Mouse (Mus musculus) intestine, embryonic 15.5 days (tissue): Measurements from ENCODE around the gene Mybpc2. TPM values are rescaled to one million over a fixed set of nuclear protein-coding genes. Genes with fewer than 3 reads are reported as not detected.
A peak's percentile ranks its signal among the peaks of the same experiment; 100 is the strongest.

Experiments used
- ATAC-seq: fragments of 200-750 bp; cut with Nextera tagmentation; 2 replicates; pipeline ENCODE4 v1.8.0; 2017; ENCODE audit warnings: moderate TSS enrichment, moderate library complexity
- H3K27ac ChIP-seq: fragments of 300-500 bp; sonication (generic); 2 replicates; pipeline ENCODE4 v1.5.1; 2015; ENCODE audit warnings: mild to moderate bottlenecking, inconsistent platforms
- H3K27me3 ChIP-seq: fragments of 300-500 bp; sonication (generic); replicated peaks from 2 replicates; pipeline ENCODE4 v1.6.1; 2015; ENCODE audit warnings: inconsistent platforms
- H3K36me3 ChIP-seq: fragments of 300-500 bp; sonication (generic); 2 replicates; pipeline ENCODE4 v1.6.1; 2015; ENCODE audit warnings: inconsistent platforms
- H3K4me1 ChIP-seq: fragments of 300-500 bp; sonication (generic); replicated peaks from 2 replicates; pipeline ENCODE4 v1.6.1; 2015; ENCODE audit warnings: inconsistent platforms
- H3K4me2 ChIP-seq: fragments of 300-500 bp; sonication (generic); replicated peaks from 2 replicates; pipeline ENCODE4 v1.6.1; 2015; ENCODE audit warnings: mild to moderate bottlenecking, inconsistent platforms
- H3K4me3 ChIP-seq: fragments of 300-500 bp; sonication (generic); replicated peaks from 2 replicates; pipeline ENCODE4 v1.5.1; 2015; ENCODE audit warnings: inconsistent platforms
- H3K9ac ChIP-seq: fragments of 300-500 bp; sonication (generic); 2 replicates; pipeline ENCODE4 v1.6.1; 2015; ENCODE audit warnings: inconsistent platforms
- H3K9me3 ChIP-seq: fragments of 300-500 bp; sonication (generic); 2 replicates; pipeline ENCODE4 v1.6.1; 2016; ENCODE audit warnings: inconsistent platforms
- WGBS: fragments of 180-500 bp; shearing (Covaris S2); methylation state at CpG from one replicate; pipeline ENCODE4 v1.1.7; 2015; 5-methylcytosine and 5-hydroxymethylcytosine counted together
- polyA plus RNA-seq: library from polyadenylated mRNA; unstranded; fragments of >200 nt; fragmentation: Nextera tagmentation; extraction: Ambion mirVana; gene quantifications from 2 replicates; pipeline ENCODE4 v1.2.1, GENCODE M21; 2015

The Mybpc2 gene
- polyA plus RNA-seq, 1 experiment from 2014 or later = 0.36 TPM

GRCm38 (mm10) chr7:44553196-44553764 lies 28.8 kb upstream of the Mybpc2 start:
- peak; percentile 81 for ATAC-seq
- peak overlapping the region; percentile 60 for H3K4me2 ChIP-seq
- under 1% methylated on average over 32 of the region's 32 CpGs for WGBS
- H3K9ac ChIP-seq = peak overlapping the region; percentile 80
- no peaks in the 10 kb centered on the region for H3K9me3 ChIP-seq
- H3K4me3 ChIP-seq = peak overlapping the region; percentile 99
- H3K27me3 ChIP-seq = no peaks in the 10 kb centered on the region
- peaks cover 9% of the 10 kb centered on the region for H3K4me1 ChIP-seq
- peaks cover 23% of the 10 kb centered on the region for H3K36me3 ChIP-seq
- peak overlapping the region; percentile 99 for H3K27ac ChIP-seq

GRCm38 (mm10) chr7:44552141-44552908 lies 27.9 kb upstream of the Mybpc2 start:
- Histone ChIP-seq H3K27me3 (no peaks in the 10 kb centered on the region), H3K9me3 (no peaks in the 10 kb centered on the region), H3K27ac (no peak overlapping the region), H3K36me3 (peaks cover 23% of the 10 kb centered on the region), H3K4me2 (peak overlapping the region; percentile 60), H3K4me3 (peak overlapping the region; percentile 99; the same call in 1 of the 2 replicates), H3K4me1 (peaks cover 15% of the 10 kb centered on the region), H3K9ac (no peak overlapping the region)
- WGBS = 85% methylated on average over 31 of the region's 31 CpGs
- ATAC-seq = no peak

- Histone ChIP-seq H3K4me3 (no peak overlapping the region), H3K9ac (no peak overlapping the region), H3K4me2 (no peak overlapping the region), H3K4me1 (peaks cover 18% of the 10 kb centered on the region), H3K27ac (no peak overlapping the region), H3K9me3 (no peaks in the 10 kb centered on the region), H3K27me3 (no peaks in the 10 kb centered on the region), H3K36me3 (peaks cover 23% of the 10 kb centered on the region)
- no peak for ATAC-seq
- 82% methylated on average over 22 of the region's 22 CpGs for WGBS
Measured at GRCm38 (mm10) chr7:44551731-44552130, 27.3 kb upstream of the Mybpc2 start.

- H3K27ac ChIP-seq = no peak overlapping the region
- peaks cover 18% of the 10 kb centered on the region for H3K4me1 ChIP-seq
- WGBS = 93% methylated on average over 21 of the region's 21 CpGs
- H3K36me3 ChIP-seq = peaks cover 23% of the 10 kb centered on the region
- H3K9ac ChIP-seq = no peak overlapping the region
- no peaks in the 10 kb centered on the region for H3K9me3 ChIP-seq
- no peak overlapping the region for H3K4me2 ChIP-seq
- no peak overlapping the region for H3K4me3 ChIP-seq
- ATAC-seq = no peak
- no peaks in the 10 kb centered on the region for H3K27me3 ChIP-seq
Measured at GRCm38 (mm10) chr7:44551301-44551700, 26.8 kb upstream of the Mybpc2 start.

GRCm38 (mm10) chr7:44550409-44550678 lies 25.9 kb upstream of the Mybpc2 start:
- Histone ChIP-seq H3K4me1 (peaks cover 18% of the 10 kb centered on the region), H3K36me3 (peaks cover 23% of the 10 kb centered on the region), H3K27ac (no peak overlapping the region), H3K27me3 (no peaks in the 10 kb centered on the region), H3K9me3 (no peaks in the 10 kb centered on the region), H3K9ac (no peak overlapping the region), H3K4me2 (no peak overlapping the region), H3K4me3 (no peak overlapping the region)
- WGBS = 93% methylated on average over 12 of the region's 12 CpGs
- ATAC-seq = no peak

- 96% methylated on average over 23 of the region's 23 CpGs for WGBS
- no peak for ATAC-seq
- Histone ChIP-seq H3K4me2 (no peak overlapping the region), H3K27ac (no peak overlapping the region), H3K9me3 (no peaks in the 10 kb centered on the region), H3K27me3 (no peaks in the 10 kb centered on the region), H3K4me1 (peaks cover 18% of the 10 kb centered on the region), H3K4me3 (no peak overlapping the region), H3K9ac (no peak overlapping the region), H3K36me3 (peaks cover 23% of the 10 kb centered on the region)
Measured at GRCm38 (mm10) chr7:44549621-44550408, 25.4 kb upstream of the Mybpc2 start.

GRCm38 (mm10) chr7:44548497-44549087 lies 24.1 kb upstream of the Mybpc2 start, which contains the start of gene Pold1:
TSS of gene Pold1 (minus strand) at chr7:44548849.
- under 1% methylated on average over 43 of the region's 43 CpGs for WGBS
- Histone ChIP-seq H3K9ac (peak within 1 kb of the TSS; percentile 66), H3K27ac (peak within 1 kb of the TSS; percentile 75)

GRCm38 (mm10) chr7:44547725-44548124 lies 23.3 kb upstream of the Mybpc2 start:
- peak overlapping the region; percentile 66 for H3K9ac ChIP-seq
- 24% methylated on average over 5 of the region's 5 CpGs for WGBS
- H3K27ac ChIP-seq = no peak overlapping the region

More at GRCm38 (mm10) chr7:44548497-44549087, 24.1 kb upstream of the Mybpc2 start, which contains the start of gene Pold1:
- H3K36me3 ChIP-seq = peaks cover 23% of the 10 kb centered on the region
- peak within 1 kb of the TSS; percentile 59 for H3K4me3 ChIP-seq
- H3K4me2 ChIP-seq = peak within 1 kb of the TSS; percentile 77
- no peaks in the 10 kb centered on the region for H3K27me3 ChIP-seq
- peaks cover 18% of the 10 kb centered on the region for H3K4me1 ChIP-seq
- H3K9me3 ChIP-seq = no peaks in the 10 kb centered on the region
- ATAC-seq = peak; percentile 96

GRCm38 (mm10) chr7:44547041-44547440 lies 22.6 kb upstream of the Mybpc2 start:
- Histone ChIP-seq H3K4me2 (peak overlapping the region; percentile 77), H3K27ac (no peak overlapping the region), H3K27me3 (no peaks in the 10 kb centered on the region), H3K9ac (peak overlapping the region; percentile 66), H3K9me3 (no peaks in the 10 kb centered on the region), H3K36me3 (peaks cover 29% of the 10 kb centered on the region), H3K4me3 (no peak overlapping the region), H3K4me1 (peaks cover 9% of the 10 kb centered on the region)
- no peak for ATAC-seq
- 92% methylated on average over 13 of the region's 13 CpGs for WGBS

More at GRCm38 (mm10) chr7:44547725-44548124, 23.3 kb upstream of the Mybpc2 start:
- Histone ChIP-seq H3K27me3 (no peaks in the 10 kb centered on the region), H3K36me3 (peaks cover 27% of the 10 kb centered on the region), H3K4me1 (peaks cover 13% of the 10 kb centered on the region), H3K4me3 (peak overlapping the region; percentile 59), H3K4me2 (peak overlapping the region; percentile 77), H3K9me3 (no peaks in the 10 kb centered on the region)
- ATAC-seq = no peak

GRCm38 (mm10) chr7:44546274-44546673 lies 21.8 kb upstream of the Mybpc2 start:
- H3K27me3 ChIP-seq = no peaks in the 10 kb centered on the region
- H3K4me1 ChIP-seq = peaks cover 9% of the 10 kb centered on the region
- H3K4me3 ChIP-seq = no peak overlapping the region
- H3K9ac ChIP-seq = no peak overlapping the region
- no peak for ATAC-seq
- no peak overlapping the region for H3K4me2 ChIP-seq
- H3K9me3 ChIP-seq = no peaks in the 10 kb centered on the region
- peaks cover 25% of the 10 kb centered on the region for H3K36me3 ChIP-seq
- 96% methylated on average over 3 of the region's 3 CpGs for WGBS
- H3K27ac ChIP-seq = no peak overlapping the region

GRCm38 (mm10) chr7:44543071-44543470 lies 18.6 kb upstream of the Mybpc2 start:
- Histone ChIP-seq H3K4me3 (no peak overlapping the region), H3K4me2 (no peak overlapping the region), H3K27ac (no peak overlapping the region), H3K4me1 (peaks cover 9% of the 10 kb centered on the region), H3K9me3 (no peaks in the 10 kb centered on the region), H3K36me3 (peaks cover 32% of the 10 kb centered on the region), H3K27me3 (no peaks in the 10 kb centered on the region), H3K9ac (no peak overlapping the region)
- WGBS = 81% methylated on average over 12 of the region's 12 CpGs
- no peak for ATAC-seq

- Histone ChIP-seq H3K27me3 (no peaks in the 10 kb centered on the region), H3K9ac (no peak overlapping the region), H3K4me1 (peaks cover 5% of the 10 kb centered on the region), H3K4me3 (no peak overlapping the region), H3K27ac (no peak overlapping the region), H3K36me3 (peaks cover 37% of the 10 kb centered on the region), H3K4me2 (no peak overlapping the region), H3K9me3 (no peaks in the 10 kb centered on the region)
- 95% methylated on average over 11 of the region's 11 CpGs for WGBS
- ATAC-seq = no peak
Measured at GRCm38 (mm10) chr7:44542555-44542954, 18.1 kb upstream of the Mybpc2 start.
